Mouse (Mus musculus) embryonic fibroblast, embryonic 13.5 days (primary cell): ENCODE results near the gene Tmem88b. TPM values are rescaled to one million over a fixed set of nuclear protein-coding genes. Genes with fewer than 3 reads are reported as not detected.
"Not testable (repeated sequence)": the region's sequence is repeated elsewhere in the genome, so short reads cannot be mapped to it uniquely, and the experiment has no call there.

ENCODE experiments used
- H3K27ac ChIP-seq: 2 replicates; pipeline ENCODE4 v1.5.1; 2012; ENCODE audit warnings: low read length, control low read depth, inconsistent platforms; ENCODE audit not compliant: insufficient read depth
- H3K4me1 ChIP-seq: 2 replicates; pipeline ENCODE4 v1.6.1; 2011; ENCODE audit warnings: low read length; ENCODE audit not compliant: control insufficient read depth, insufficient read depth
- H3K4me3 ChIP-seq: 2 replicates; pipeline ENCODE4 v1.5.1; 2011; ENCODE audit warnings: mild to moderate bottlenecking, control low read depth, low read length; ENCODE audit not compliant: insufficient read depth
- CTCF ChIP-seq: IDR thresholded peaks from 2 replicates; pipeline ENCODE4 v1.5.1; 2011; ENCODE audit warnings: mild to moderate bottlenecking, control low read depth, low read length, moderate library complexity, borderline replicate concordance; ENCODE audit not compliant: insufficient read depth
- POLR2A ChIP-seq: IDR thresholded peaks from 2 replicates; pipeline ENCODE4 v1.6.1; 2011; ENCODE audit warnings: low read depth, mild to moderate bottlenecking, control low read depth, low read length, moderate library complexity
- polyA plus RNA-seq: library from polyadenylated mRNA; stranded (reverse); fragments of >200 nt; gene quantifications from 2 replicates; pipeline ENCODE4 v1.2.4, GENCODE M21; 2011; ENCODE audit warnings: low read depth; ENCODE audit not compliant: missing spikeins, insufficient read length

Gene Tmem88b
- polyA plus RNA-seq, 1 experiment: 0.25 TPM

DNA sequence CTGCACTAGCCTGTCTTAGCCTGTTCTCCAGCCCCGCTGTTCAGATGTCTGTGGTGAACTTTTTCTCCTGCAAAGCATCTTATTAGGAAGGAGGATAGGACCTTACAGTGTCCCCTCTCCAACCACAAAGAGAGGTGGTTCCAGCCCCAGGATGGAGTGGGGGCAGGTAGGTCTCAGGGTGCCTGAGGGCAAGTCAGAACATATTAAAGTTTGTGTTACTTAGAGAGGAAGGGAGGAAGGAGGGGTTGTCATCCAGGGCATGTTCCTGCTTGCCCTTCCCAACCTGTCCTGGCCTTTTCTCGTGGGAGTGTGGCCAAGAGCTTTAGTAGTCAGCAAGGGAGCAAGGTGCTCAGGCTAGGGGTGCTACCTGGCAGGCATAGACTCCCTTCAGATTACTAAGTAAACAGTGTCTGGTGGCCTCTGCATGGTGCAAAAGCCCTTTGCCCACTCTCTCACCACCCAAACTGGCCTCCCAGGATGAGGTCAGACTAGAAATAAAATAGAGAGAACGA lies 5.0 kb upstream of the Tmem88b start:
- H3K4me1 ChIP-seq: no peaks in the 10 kb centered on the region
- no peak overlapping the region for H3K27ac ChIP-seq
- no peak overlapping the region for H3K4me3 ChIP-seq
- TF ChIP-seq POLR2A: no peak
- no peak for TF ChIP-seq CTCF

DNA sequence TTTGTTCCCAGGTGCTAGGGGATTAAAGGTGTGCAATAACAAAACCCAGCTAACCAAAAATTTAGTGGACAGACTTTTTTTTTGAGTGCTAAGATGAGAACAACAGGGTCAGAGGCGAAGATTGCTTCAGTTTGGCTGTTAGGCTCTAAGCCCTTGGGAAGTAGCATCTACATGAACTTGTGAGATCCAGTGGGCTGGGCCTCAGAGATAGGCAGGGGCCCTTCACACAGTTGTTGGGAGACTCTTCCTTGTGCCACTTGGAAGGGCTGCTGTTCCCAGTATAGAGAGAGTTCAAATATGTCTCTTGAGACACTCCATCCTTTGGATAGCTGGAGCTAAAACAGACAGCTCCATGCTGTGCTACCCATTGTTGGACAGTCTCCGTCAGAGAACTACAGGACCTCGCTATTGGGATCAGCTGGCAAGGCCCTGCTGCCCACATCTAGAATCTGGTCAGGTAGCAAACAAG lies 4.4 kb upstream of the Tmem88b start, which contains the start of gene Ankrd65:
TSS of gene Ankrd65 (plus strand) at position 419 of the 469 bp plus-strand sequence.
- H3K4me1 ChIP-seq: no peaks in the 10 kb centered on the region
- no peak within 1 kb of the TSS for H3K27ac ChIP-seq
- no peak within 1 kb of the TSS for H3K4me3 ChIP-seq
- TF ChIP-seq CTCF: no peak
- no peak for TF ChIP-seq POLR2A

DNA sequence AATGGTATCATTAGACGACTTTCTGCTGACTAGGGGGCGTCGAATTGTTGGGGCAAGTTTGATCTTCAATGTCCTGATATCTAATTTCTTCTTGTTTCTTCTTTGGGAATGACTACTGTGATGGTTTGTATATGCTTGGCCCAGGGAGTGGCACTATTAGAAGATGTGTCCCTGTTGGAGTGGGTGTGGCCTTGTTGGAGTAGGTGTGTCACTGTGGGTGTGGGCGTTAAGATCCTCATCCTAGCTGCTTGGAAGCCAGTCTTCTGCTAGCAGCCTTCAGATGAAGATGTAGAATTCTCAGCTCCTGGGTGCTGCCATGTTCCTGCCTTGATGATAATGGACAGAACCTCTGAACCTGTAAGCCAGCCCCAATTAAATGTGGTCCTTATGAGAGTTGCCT lies 3.2 kb upstream of the Tmem88b start:
- not testable (repeated sequence) for H3K27ac ChIP-seq, H3K4me1 ChIP-seq, H3K4me3 ChIP-seq

DNA sequence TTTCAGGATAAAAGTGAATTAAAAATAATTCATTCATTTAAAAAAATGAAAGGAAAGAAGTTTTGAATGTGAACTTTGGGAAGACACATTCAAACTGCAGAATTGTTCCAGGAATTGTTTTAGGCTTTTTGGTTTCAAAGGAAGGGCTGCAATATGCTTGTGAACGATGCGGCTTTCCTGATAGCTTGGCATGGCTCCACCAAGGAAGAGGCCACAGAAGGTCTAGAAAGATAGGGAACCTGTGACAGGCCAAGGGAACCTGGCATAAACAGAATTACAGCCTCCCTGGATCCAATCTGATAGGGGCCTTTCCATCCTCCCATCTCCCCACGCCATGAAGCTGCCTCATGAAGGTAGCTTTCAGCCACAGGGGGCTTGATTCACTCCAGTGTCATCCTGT lies 2.6 kb upstream of the Tmem88b start:
- no peak overlapping the region for H3K27ac ChIP-seq
- TF ChIP-seq CTCF: no peak
- no peak for TF ChIP-seq POLR2A
- no peak overlapping the region for H3K4me3 ChIP-seq
- no peaks in the 10 kb centered on the region; the same call in 1 of the 2 replicates for H3K4me1 ChIP-seq

DNA sequence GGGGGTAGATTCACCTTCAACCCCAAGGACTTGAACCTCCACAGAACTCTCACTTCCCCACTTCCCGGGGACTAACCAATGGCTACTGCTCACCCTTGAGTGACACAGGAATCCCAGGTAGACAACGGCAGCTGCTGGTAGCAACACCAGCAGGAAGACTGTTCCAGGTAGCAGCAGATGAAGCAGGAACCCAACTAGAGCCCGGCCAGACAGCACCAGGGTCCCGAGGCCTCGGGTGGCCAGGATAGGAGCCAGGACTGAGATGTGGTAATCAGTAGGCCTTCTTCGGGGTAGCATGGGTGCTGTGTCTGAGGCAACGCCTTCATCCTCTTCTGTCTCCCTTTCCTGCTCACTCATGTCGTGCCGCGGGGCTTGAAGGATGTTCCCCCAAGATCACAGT lies 428 bp downstream of the Tmem88b start:
- no peaks in the 10 kb centered on the region; the same call in 1 of the 2 replicates for H3K4me1 ChIP-seq
- no peak overlapping the region for H3K4me3 ChIP-seq
- H3K27ac ChIP-seq: no peak overlapping the region
- TF ChIP-seq POLR2A (no peak), CTCF (no peak)

DNA sequence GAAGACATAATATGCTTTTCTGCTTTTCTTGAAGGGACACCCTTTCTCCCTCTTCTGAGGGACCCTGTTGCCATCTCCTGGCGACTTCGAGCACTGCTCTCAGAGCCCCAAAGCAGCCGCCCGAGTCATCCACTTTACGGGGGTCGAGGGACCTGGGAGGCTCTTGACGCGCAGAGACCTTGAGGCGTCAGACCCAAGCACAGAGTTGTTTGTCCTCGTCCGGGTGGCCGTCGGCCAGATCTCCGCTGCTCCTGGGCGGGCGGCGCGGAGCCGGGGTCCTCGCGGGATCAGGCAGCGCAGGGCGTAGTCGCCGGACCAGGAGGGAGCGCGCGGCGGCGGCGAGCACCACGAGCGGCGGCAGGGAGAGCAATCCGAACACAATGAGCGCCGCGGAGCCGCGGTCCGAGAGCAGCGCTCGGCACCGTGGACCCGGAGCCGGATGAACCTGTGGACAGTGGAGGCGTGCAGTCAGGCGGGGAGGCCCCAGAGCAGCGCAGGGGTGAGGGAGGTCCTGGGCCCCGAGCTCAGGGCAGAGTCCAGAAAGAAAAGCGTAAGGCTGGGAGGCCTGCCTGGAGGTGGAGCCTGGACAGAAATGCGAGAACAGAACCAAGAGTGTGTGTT lies 1.5 kb downstream of the Tmem88b start:
- H3K4me1 ChIP-seq: no peaks in the 10 kb centered on the region; the same call in 1 of the 2 replicates
- peak overlapping the region; percentile 20 for H3K27ac ChIP-seq
- H3K4me3 ChIP-seq: peak overlapping the region; percentile 58
- TF ChIP-seq CTCF (peak; percentile 54; the same call in 1 of the 2 replicates), POLR2A (peak; percentile 52)

DNA sequence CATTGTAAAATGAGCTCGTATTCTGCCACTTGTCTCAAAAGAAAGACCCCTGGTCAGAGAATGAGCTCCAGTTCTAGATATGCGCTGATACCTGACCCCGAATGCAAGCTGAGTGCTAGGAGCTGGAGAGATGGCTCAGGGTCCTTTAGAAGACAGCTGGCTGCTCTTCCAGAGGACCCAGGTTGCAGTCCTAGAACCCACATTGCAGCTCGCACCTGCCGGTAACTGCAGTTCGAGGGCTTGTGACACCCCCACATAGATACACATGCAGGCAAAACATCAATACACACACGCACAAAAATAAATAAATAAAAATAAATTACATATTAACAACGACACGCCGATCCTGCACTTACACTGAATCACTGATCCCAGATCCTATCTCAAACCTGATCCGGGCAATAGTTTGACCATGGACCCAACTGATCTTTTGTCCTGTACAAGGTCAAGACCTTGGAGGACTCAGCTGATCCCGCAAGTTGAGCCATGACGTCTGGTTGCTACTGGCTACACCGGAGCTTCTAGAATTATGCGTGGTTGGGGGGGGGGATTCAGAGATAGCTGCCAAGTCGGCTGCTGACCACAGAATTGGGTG lies 2.1 kb downstream of the Tmem88b start:
- TF ChIP-seq POLR2A (no peak), CTCF (no peak)
- Histone ChIP-seq H3K4me3 (peak overlapping the region; percentile 58), H3K4me1 (no peaks in the 10 kb centered on the region; the same call in 1 of the 2 replicates), H3K27ac (no peak overlapping the region)

DNA sequence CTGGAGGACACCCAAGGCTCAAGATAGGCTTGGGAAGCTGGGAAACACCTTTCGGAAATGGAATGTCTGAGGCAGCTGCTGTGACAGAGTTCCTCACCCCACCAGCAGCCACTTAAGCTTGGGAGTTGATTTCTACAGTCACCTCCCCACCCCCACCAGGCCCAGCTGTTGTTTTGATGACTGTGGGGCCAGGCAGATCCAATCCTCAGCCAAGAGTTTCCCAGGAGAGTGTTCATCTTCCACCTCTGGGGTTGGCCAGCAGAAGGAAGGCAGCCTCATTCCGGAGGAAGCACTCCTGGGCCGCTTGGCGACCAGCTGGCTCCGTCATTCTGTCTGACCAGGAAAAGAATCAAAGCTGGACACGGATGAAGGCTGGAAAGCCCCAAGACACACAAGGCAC lies 4.8 kb downstream of the Tmem88b start:
- no peak overlapping the region for H3K4me3 ChIP-seq
- H3K4me1 ChIP-seq: no peaks in the 10 kb centered on the region; the same call in 1 of the 2 replicates
- H3K27ac ChIP-seq: no peak overlapping the region; the same call in 1 of the 2 replicates
- TF ChIP-seq CTCF (no peak), POLR2A (no peak)

DNA sequence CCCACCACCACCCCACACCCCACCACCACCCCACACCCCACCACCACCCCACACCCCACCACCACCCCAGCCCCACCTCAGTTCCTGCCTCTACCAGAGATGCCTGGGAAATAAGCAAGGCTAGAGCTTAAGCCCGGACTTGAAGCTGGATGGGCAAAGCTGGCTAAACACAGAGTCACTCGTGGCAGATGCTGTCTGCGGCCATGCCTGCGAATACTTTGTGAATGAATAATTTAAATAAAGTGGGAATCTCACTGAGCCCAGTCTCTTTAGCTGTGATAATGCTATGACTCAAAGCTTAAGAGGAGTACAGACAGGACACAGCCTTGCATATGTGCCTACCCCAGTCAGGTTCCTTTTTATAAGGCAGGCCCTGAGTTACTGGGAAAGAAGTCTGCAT lies 6.2 kb downstream of the Tmem88b start:
- Histone ChIP-seq H3K4me1 (peaks cover 8% of the 10 kb centered on the region), H3K4me3 (no peak overlapping the region), H3K27ac (peak overlapping the region; percentile 68; the same call in 1 of the 2 replicates)
- TF ChIP-seq POLR2A (no peak), CTCF (no peak)

DNA sequence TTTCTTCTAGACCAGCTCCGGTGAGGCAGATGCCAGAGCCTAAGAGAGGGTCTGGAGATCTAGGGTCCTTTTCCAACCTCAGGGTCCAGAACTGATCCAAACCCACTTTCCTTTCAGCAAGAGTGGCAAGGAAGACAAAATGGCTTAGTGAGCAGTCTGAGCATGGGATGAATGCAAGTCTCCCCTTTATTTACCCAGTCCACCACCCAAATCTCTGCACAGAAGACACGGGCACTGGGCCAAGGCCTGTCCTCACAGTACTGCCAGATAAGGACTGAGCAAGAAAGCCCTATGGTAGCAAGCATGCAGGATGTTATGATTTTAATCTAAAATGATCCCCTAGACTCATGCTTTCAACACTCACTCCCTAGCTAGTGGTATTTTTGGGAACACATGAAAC lies 7.9 kb downstream of the Tmem88b start:
- Histone ChIP-seq H3K27ac (no peak overlapping the region), H3K4me3 (no peak overlapping the region)
- TF ChIP-seq POLR2A (no peak), CTCF (no peak)

More for the DNA sequence above, 7.9 kb downstream of the Tmem88b start:
- peaks cover 8% of the 10 kb centered on the region for H3K4me1 ChIP-seq
